Comparison of ENCODE assay signal across 7 mouse cellular contexts in genomic region chr7:110123844-110124555, GRCm38 (mm10). TPM values are rescaled to one million over a fixed set of nuclear protein-coding genes. Genes with fewer than 3 reads are reported as not detected.
DNase-seq lines count a peak whose midpoint lies in the region; ATAC-seq and TF ChIP-seq lines count a peak whose summit lies in the region.

No protein-coding gene starts in this region.

- H3K4me1 ChIP-seq in G1E (ENCODE audit: insufficient read depth, low read depth, low read length) = peaks cover 26% of the 10 kb centered on the region
- H3K4me1 ChIP-seq in forebrain, postnatal 0 days (ENCODE audit: insufficient read depth) = no peaks in the 10 kb centered on the region
- peaks cover 18% of the 10 kb centered on the region for H3K4me1 ChIP-seq in kidney, embryonic 15.5 days

- peaks cover 32% of the 10 kb centered on the region for H3K36me3 ChIP-seq in G1E (replicated peaks)
- H3K36me3 ChIP-seq in forebrain, postnatal 0 days (ENCODE audit: insufficient read depth) = no peaks in the 10 kb centered on the region
- H3K36me3 ChIP-seq in kidney, embryonic 15.5 days = peaks cover 28% of the 10 kb centered on the region

- no peak for TF ChIP-seq CTCF in G1E (IDR thresholded peaks at IDR 0.05; ENCODE audit: low read depth, low read length)
- no peak for TF ChIP-seq CTCF in forebrain, postnatal 0 days (IDR thresholded peaks at IDR 0.05; ENCODE audit: low read depth)

- H3K27me3 ChIP-seq in G1E (ENCODE audit: insufficient read depth, low read length) = no peaks in the 10 kb centered on the region
- no peaks in the 10 kb centered on the region for H3K27me3 ChIP-seq in forebrain, postnatal 0 days (ENCODE audit: insufficient read depth, low read length)
- H3K27me3 ChIP-seq in kidney, embryonic 15.5 days = no peaks in the 10 kb centered on the region

- 0 out of 2 replicates have a peak, but pooled peaks have one; percentile 25 for ATAC-seq in G1E (ENCODE audit: extremely low read depth, insufficient number of reproducible peaks, low FRiP score, poor library complexity, severe bottlenecking)
- no peak for ATAC-seq in forebrain, postnatal 0 days
- no peak for ATAC-seq in kidney, embryonic 15.5 days (replicated peaks; ENCODE audit: low FRiP score)

- no peak overlapping the region for H3K27ac ChIP-seq in forebrain, postnatal 0 days (ENCODE audit: low read depth, low read length)
- peak overlapping the region; percentile 96 for H3K27ac ChIP-seq in kidney, embryonic 15.5 days

- H3K4me2 ChIP-seq in forebrain, postnatal 0 days (ENCODE audit: low read depth) = peak overlapping the region; percentile 94
- peak overlapping the region; percentile 72 for H3K4me2 ChIP-seq in kidney, embryonic 15.5 days

- H3K9me3 ChIP-seq in G1E (replicated peaks) = no peaks in the 10 kb centered on the region
- H3K9me3 ChIP-seq in forebrain, postnatal 0 days (ENCODE audit: low read length) = no peaks in the 10 kb centered on the region
- no peaks in the 10 kb centered on the region for H3K9me3 ChIP-seq in kidney, embryonic 15.5 days (replicated peaks)

- H3K4me3 ChIP-seq in G1E (ENCODE audit: low read depth, low read length) = peak overlapping the region; percentile 95
- H3K4me3 ChIP-seq in forebrain, postnatal 0 days (ENCODE audit: low read depth, low read length) = no peak overlapping the region
- peak overlapping the region; percentile 99 for H3K4me3 ChIP-seq in kidney, embryonic 15.5 days (replicated peaks)

- no peak overlapping the region for H3K9ac ChIP-seq in forebrain, postnatal 0 days
- H3K9ac ChIP-seq in kidney, embryonic 15.5 days = peak overlapping the region; percentile 92

- DNase-seq in A20 (ENCODE audit: low read depth, low spot score) = peak; percentile 84
- peak; percentile 60 for DNase-seq in G1E (ENCODE audit: low spot score)
- DNase-seq in forebrain, postnatal 0 days = no peak
- peak; percentile 13 to 42 for DNase-seq in lung, postnatal 4 days
- DNase-seq in embryo, embryonic 11 days = no peak
- DNase-seq in cerebellum, postnatal 25 days = no peak

- 52% methylated on average over 12 of the region's 12 CpGs for WGBS in forebrain, postnatal 0 days
- 31% methylated on average over 12 of the region's 12 CpGs for WGBS in kidney, embryonic 15.5 days

RNA-seq across cellular contexts. Expression of gene Wee1, which starts 2.2 kb away (rescaled TPM):
- total RNA-seq in G1E (2014; fragmentation: Nextera tagmentation) (82.1 and 86.6 TPM in 2 replicates), G1E (2017) (21.3 TPM in 2 replicates)
- 32.7 and 39.4 TPM in 2 replicates for polyA plus RNA-seq in G1E (2012)
- 3.1 and 5.8 TPM in 2 replicates for total RNA-seq in forebrain, postnatal 0 days (2014; rRNA removed)
- 3.3 and 4.4 TPM in 2 replicates for polyA plus RNA-seq in forebrain, postnatal 0 days (2015; fragmentation: Nextera tagmentation; extraction: Ambion mirVana)
- polyA plus RNA-seq in kidney, embryonic 15.5 days (2015; fragmentation: Nextera tagmentation; extraction: Ambion mirVana) = 25.1 and 26.6 TPM in 2 replicates

Comparison
In these comparisons a context has a peak if more than half of its experiments do, and no peak if none do; other contexts are left out.
1. DNase-seq: peak in A20 (single experiment), G1E (single experiment) and lung, postnatal 4 days (2 of 2); none in forebrain, postnatal 0 days (single experiment), embryo, embryonic 11 days (single experiment) and cerebellum, postnatal 25 days (0 of 2).